Mouse (Mus musculus) intestine, embryonic 16.5 days (tissue): ENCODE data around the gene Nbl1. TPM values are rescaled to one million over a fixed set of nuclear protein-coding genes. Genes with fewer than 3 reads are reported as not detected.

Experiments used
- ATAC-seq: fragments of 200-750 bp; cut with Nextera tagmentation; 2 replicates; pipeline ENCODE4 v1.8.0; 2017; ENCODE audit warnings: moderate TSS enrichment, moderate library complexity
- H3K27ac ChIP-seq: fragments of 300-500 bp; sonication (generic); 2 replicates; pipeline ENCODE4 v1.5.1; 2014; ENCODE audit warnings: mild to moderate bottlenecking, low read length
- H3K27me3 ChIP-seq: fragments of 300-500 bp; sonication (generic); replicated peaks from 2 replicates; pipeline ENCODE4 v1.6.1; 2014; ENCODE audit warnings: low read length, control low read depth, mixed read lengths; ENCODE audit not compliant: control insufficient read depth, insufficient read depth
- H3K36me3 ChIP-seq: fragments of 300-500 bp; sonication (generic); 2 replicates; pipeline ENCODE4 v1.6.1; 2014; ENCODE audit warnings: low read length, control low read depth; ENCODE audit not compliant: control insufficient read depth, insufficient read depth
- H3K4me1 ChIP-seq: fragments of 300-500 bp; sonication (generic); 2 replicates; pipeline ENCODE4 v1.6.1; 2014; ENCODE audit warnings: low read length, control low read depth, mixed read lengths; ENCODE audit not compliant: control insufficient read depth, insufficient read depth
- H3K4me2 ChIP-seq: fragments of 300-500 bp; sonication (generic); 2 replicates; pipeline ENCODE4 v1.6.1; 2014; ENCODE audit warnings: low read depth, low read length, control low read depth
- H3K4me3 ChIP-seq: fragments of 300-500 bp; sonication (generic); 2 replicates; pipeline ENCODE4 v1.5.1; 2014; ENCODE audit warnings: mild to moderate bottlenecking, low read length
- H3K9ac ChIP-seq: fragments of 300-500 bp; sonication (generic); 2 replicates; pipeline ENCODE4 v1.6.1; 2014; ENCODE audit warnings: low read depth, low read length
- H3K9me3 ChIP-seq: fragments of 300-500 bp; sonication (generic); 2 replicates; pipeline ENCODE4 v1.6.1; 2016; ENCODE audit warnings: low read length, control low read depth; ENCODE audit not compliant: control insufficient read depth
- WGBS: fragments of 180-500 bp; shearing (Covaris S2); extraction: QIAGEN DNeasy Blood & Tissue Kit; methylation state at CpG from one replicate; pipeline ENCODE4 v1.1.7; 2014; 5-methylcytosine and 5-hydroxymethylcytosine counted together
- polyA plus RNA-seq: library from polyadenylated mRNA; unstranded; fragments of >200 nt; fragmentation: Nextera tagmentation; extraction: Ambion mirVana; gene quantifications from 2 replicates; pipeline ENCODE4 v1.2.1, GENCODE M21; 2015

The Nbl1 gene
- polyA plus RNA-seq, 1 experiment from 2014 or later = 38.9 TPM

GRCm38 (mm10) chr4:139126475-139126874 lies 33.7 kb upstream of the Nbl1 start:
- Histone ChIP-seq H3K27me3 (no peaks in the 10 kb centered on the region), H3K9me3 (peaks cover 3% of the 10 kb centered on the region), H3K36me3 (peaks cover 4% of the 10 kb centered on the region; the same call in 1 of the 2 replicates), H3K4me3 (no peak overlapping the region), H3K9ac (no peak overlapping the region), H3K4me1 (peaks cover 24% of the 10 kb centered on the region), H3K27ac (no peak overlapping the region), H3K4me2 (no peak overlapping the region)
- no peak for ATAC-seq
- 91% methylated on average over 3 of the region's 3 CpGs for WGBS

GRCm38 (mm10) chr4:139124940-139125339 lies 32.1 kb upstream of the Nbl1 start:
- Histone ChIP-seq H3K4me3 (no peak overlapping the region), H3K9ac (no peak overlapping the region), H3K27me3 (no peaks in the 10 kb centered on the region), H3K27ac (no peak overlapping the region), H3K4me1 (peaks cover 33% of the 10 kb centered on the region), H3K4me2 (no peak overlapping the region), H3K36me3 (peaks cover 4% of the 10 kb centered on the region; the same call in 1 of the 2 replicates), H3K9me3 (peaks cover 3% of the 10 kb centered on the region)
- peak; percentile 55; the same call in 1 of the 2 replicates for ATAC-seq
- 68% methylated on average over 6 of the region's 6 CpGs for WGBS

DNA sequence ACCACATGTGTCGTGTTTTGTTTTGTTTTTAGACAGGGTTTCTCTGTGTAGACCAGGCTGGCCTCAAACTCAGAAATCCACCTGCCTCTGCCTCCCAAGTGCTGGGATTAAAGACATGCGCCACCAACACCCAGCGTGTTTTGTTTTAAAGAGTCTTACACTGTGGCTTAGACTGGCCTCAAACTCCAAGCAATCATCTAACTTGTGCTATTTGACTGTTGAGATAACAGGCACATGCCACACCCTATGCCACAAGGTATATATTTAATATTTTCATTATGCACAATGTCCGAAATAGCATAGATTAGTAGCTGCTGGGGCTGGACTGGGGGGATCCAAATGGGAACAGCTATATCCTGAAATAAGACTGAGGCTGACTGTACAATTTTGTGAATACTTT lies 29.8 kb upstream of the Nbl1 start:
- H3K4me3 ChIP-seq = no peak overlapping the region
- H3K4me2 ChIP-seq = no peak overlapping the region
- peaks cover 4% of the 10 kb centered on the region; the same call in 1 of the 2 replicates for H3K36me3 ChIP-seq
- WGBS = 86% methylated on average over 4 of the region's 4 CpGs
- H3K9ac ChIP-seq = no peak overlapping the region
- H3K9me3 ChIP-seq = peaks cover 3% of the 10 kb centered on the region
- no peak overlapping the region for H3K27ac ChIP-seq
- no peak for ATAC-seq
- H3K27me3 ChIP-seq = no peaks in the 10 kb centered on the region
- H3K4me1 ChIP-seq = peaks cover 30% of the 10 kb centered on the region

DNA sequence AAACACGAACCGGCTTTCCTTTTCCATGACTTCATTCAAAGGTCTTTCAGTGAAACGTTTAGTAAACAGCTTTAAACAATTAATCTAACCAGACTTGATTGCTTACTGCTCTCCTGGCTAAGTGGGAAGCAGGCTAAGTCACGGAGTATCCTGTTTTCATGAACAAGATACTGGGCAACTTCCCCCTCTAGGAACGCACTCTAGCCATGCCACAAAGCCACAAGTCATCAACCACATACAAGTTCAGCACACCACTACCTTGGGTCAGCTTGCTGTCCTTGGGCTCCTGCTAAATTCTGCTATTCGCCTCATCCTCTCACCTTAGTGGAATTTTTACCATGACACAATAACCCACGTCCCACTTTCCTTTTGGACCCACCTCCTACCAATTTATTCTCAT lies 28.2 kb upstream of the Nbl1 start:
- Histone ChIP-seq H3K4me1 (peaks cover 43% of the 10 kb centered on the region), H3K4me2 (no peak overlapping the region), H3K36me3 (no peaks in the 10 kb centered on the region), H3K9ac (no peak overlapping the region), H3K4me3 (no peak overlapping the region), H3K27ac (no peak overlapping the region), H3K27me3 (no peaks in the 10 kb centered on the region), H3K9me3 (no peaks in the 10 kb centered on the region)
- 67% methylated on average over 7 of the region's 7 CpGs for WGBS
- no peak for ATAC-seq

GRCm38 (mm10) chr4:139120281-139120814 lies 27.6 kb upstream of the Nbl1 start:
- no peak for ATAC-seq
- WGBS = 68% methylated on average over 4 of the region's 4 CpGs
- Histone ChIP-seq H3K4me1 (peaks cover 40% of the 10 kb centered on the region), H3K4me2 (no peak overlapping the region), H3K27ac (0 out of 2 replicates have a peak overlapping the region, but pooled peaks have one; percentile 30), H3K36me3 (no peaks in the 10 kb centered on the region), H3K9ac (no peak overlapping the region), H3K9me3 (no peaks in the 10 kb centered on the region), H3K4me3 (no peak overlapping the region), H3K27me3 (no peaks in the 10 kb centered on the region)

GRCm38 (mm10) chr4:139116356-139117063 lies 23.7 kb upstream of the Nbl1 start:
- Histone ChIP-seq H3K27ac (peak overlapping the region; percentile 39; the same call in 1 of the 2 replicates), H3K9me3 (no peaks in the 10 kb centered on the region), H3K27me3 (no peaks in the 10 kb centered on the region), H3K4me2 (no peak overlapping the region), H3K36me3 (no peaks in the 10 kb centered on the region), H3K9ac (no peak overlapping the region), H3K4me1 (peaks cover 59% of the 10 kb centered on the region), H3K4me3 (no peak overlapping the region)
- peak; percentile 79 for ATAC-seq
- WGBS = 66% methylated on average over 3 of the region's 3 CpGs

GRCm38 (mm10) chr4:139115721-139116120 lies 22.9 kb upstream of the Nbl1 start:
- H3K27ac ChIP-seq = no peak overlapping the region
- H3K36me3 ChIP-seq = no peaks in the 10 kb centered on the region
- no peak overlapping the region for H3K9ac ChIP-seq
- 85% methylated on average over 5 of the region's 5 CpGs for WGBS
- no peak overlapping the region for H3K4me2 ChIP-seq
- ATAC-seq = no peak
- peaks cover 62% of the 10 kb centered on the region for H3K4me1 ChIP-seq
- no peak overlapping the region for H3K4me3 ChIP-seq
- H3K27me3 ChIP-seq = no peaks in the 10 kb centered on the region
- H3K9me3 ChIP-seq = no peaks in the 10 kb centered on the region

DNA sequence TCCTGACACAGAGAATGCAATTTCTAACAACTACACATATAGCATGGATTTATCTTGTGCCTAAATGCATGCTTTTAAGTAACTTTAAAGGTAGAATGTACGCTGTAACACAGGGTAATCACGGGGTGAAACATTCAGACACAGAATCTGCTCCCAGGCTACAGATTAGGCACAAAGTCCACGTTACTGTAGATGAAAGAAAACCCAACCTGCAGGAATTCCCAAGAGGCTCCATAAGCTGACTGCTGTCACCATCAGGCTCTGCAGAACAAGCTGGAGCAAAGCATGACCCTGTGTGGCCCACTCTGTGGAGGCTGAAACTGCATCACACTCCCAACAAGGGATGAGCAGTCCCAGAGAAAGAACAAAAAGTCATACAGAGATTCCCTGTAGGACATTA lies 19.7 kb upstream of the Nbl1 start:
- Histone ChIP-seq H3K36me3 (no peaks in the 10 kb centered on the region), H3K4me2 (no peak overlapping the region), H3K4me3 (no peak overlapping the region), H3K9ac (no peak overlapping the region), H3K9me3 (no peaks in the 10 kb centered on the region), H3K27me3 (no peaks in the 10 kb centered on the region), H3K4me1 (peaks cover 45% of the 10 kb centered on the region), H3K27ac (peak overlapping the region; percentile 52; the same call in 1 of the 2 replicates)
- WGBS = 64% methylated on average over 3 of the region's 3 CpGs
- peak; percentile 52; the same call in 1 of the 2 replicates for ATAC-seq

DNA sequence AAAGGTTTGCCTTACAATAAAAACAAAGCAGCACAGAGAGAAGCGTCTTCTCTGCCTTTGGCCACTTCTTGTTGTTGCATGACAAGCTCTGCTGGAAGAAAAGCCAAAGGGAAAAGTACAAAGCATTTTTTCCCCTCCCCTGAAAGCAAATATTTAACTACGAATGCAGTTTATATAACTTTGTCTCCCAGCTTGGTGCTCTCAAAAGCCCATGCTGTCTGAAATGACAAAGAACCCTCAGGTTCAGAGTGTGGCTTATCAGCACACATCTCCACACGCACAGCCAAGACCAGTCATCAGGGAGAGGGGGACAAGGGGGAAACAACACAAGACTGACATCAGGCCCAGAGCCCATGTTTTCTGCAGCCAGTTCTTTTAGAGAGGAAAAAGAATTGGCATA lies 18.6 kb upstream of the Nbl1 start:
- Histone ChIP-seq H3K36me3 (no peaks in the 10 kb centered on the region), H3K4me2 (peak overlapping the region; percentile 5), H3K27me3 (no peaks in the 10 kb centered on the region), H3K9me3 (no peaks in the 10 kb centered on the region), H3K9ac (no peak overlapping the region), H3K27ac (peak overlapping the region; percentile 62), H3K4me3 (no peak overlapping the region), H3K4me1 (peaks cover 36% of the 10 kb centered on the region)
- ATAC-seq = peak; percentile 48; the same call in 1 of the 2 replicates
- WGBS = 23% methylated on average over 3 of the region's 3 CpGs
